Mouse (Mus musculus): ENCODE measurements around the gene Tsga10ip.

Tsga10ip gene

DNA sequence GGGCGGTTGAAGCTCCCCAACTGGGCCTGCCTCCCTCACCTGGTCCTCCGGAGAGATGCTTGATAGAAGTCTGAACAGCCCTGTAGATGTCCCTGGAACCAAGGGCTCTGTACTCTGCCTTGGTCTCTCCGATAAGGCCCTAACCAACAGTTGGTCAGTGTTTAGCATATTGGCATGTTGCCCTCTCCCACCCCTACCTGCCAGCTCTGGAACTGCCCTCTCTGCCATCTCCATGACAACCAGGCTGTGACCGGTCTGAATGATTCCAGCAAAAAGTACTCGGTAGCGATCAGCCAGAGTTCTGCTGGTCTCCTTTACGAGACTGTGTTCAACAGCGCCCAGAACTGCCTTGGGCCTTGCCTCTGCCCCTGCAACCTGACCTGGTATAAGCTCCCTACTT, at the start of gene Tsga10ip:
Tsga10ip (minus strand) TSS at position 234 of the 400 bp plus-strand sequence.
- no peak for DNase-seq (ENCODE audit: low spot score in 2 of 2)

DNA sequence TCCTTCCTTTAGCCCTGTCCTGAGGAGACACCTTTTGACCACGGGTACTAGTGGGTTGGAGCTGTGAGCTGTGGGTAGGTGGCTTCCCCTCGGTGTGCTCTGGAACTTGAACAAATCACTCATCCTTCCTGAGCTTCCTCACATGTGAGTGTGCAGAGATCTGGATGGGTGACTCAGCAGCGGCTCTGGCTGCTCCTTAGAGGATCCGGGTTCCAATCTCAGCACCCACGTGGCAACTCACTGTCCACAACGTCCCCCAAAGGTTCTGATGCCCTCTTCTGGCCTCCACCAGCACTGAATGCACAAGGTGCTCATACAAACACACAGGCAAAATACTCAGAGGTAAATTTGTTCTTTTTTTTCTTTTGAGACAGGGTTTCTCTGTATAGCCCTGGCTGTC, 49.4 kb upstream of the Tsga10ip start:
- DNase-seq (ENCODE audit: low spot score in 2 of 2): no peak

DNA sequence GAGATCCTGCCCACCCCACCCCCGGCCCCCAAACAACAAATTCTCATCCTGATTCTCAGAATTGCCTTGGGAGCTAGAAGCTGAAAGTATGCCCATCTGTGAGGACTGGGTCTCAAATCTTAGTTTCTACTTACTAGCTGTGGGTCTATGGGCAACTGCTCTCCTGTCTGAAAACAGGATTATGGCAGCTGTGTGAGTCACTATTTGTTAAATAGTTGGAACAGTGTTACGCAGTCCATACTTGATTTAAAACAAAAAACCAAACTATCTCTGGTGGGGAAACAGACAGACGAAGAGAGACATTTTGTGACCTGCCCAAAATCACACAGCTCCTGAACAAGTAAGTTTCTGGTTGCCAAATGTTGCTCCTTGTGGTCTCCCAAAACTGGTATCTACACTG, 47.3 kb upstream of the Tsga10ip start:
- DNase-seq (ENCODE audit: low spot score in 2 of 2): no peak

DNA sequence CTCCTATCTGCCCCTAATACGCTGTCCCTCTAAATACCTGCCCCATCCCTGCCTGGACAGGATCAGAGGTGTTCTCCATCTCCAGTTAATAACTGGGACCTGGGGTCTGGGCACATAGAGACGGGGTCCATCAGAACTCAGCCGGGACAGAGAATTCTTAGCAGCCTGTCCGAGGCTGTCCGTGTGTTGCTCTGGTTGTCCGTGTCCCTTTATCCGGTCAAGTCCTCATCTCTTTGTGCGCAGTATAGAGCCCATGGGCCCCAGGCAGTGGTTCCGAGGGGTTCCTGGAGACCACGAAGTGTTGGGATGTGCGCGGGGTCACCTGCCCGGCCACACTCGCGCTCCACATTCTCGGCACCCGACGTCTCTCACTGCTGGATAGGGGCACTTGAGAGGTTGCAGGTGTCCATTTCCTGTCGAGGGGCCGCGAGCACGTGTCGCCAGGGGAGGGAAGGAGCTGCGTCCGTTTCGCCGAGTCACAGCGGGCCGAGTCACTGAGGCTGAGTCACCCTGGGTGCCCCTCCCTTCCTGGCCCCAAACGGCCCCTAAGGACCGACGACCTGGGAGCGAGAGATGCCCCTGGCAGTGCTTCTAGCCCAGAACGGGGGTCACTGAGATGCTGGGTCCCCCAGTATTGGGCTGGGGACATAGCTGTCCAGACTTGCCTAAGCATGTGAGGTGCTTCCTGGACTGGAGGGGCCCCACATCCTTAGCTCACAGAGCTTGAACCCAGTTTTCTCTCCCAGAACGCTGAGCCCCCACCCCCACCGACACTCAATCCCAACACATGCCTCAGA, 46.2 kb upstream of the Tsga10ip start:
- no peak for DNase-seq (ENCODE audit: low spot score in 2 of 2)

DNA sequence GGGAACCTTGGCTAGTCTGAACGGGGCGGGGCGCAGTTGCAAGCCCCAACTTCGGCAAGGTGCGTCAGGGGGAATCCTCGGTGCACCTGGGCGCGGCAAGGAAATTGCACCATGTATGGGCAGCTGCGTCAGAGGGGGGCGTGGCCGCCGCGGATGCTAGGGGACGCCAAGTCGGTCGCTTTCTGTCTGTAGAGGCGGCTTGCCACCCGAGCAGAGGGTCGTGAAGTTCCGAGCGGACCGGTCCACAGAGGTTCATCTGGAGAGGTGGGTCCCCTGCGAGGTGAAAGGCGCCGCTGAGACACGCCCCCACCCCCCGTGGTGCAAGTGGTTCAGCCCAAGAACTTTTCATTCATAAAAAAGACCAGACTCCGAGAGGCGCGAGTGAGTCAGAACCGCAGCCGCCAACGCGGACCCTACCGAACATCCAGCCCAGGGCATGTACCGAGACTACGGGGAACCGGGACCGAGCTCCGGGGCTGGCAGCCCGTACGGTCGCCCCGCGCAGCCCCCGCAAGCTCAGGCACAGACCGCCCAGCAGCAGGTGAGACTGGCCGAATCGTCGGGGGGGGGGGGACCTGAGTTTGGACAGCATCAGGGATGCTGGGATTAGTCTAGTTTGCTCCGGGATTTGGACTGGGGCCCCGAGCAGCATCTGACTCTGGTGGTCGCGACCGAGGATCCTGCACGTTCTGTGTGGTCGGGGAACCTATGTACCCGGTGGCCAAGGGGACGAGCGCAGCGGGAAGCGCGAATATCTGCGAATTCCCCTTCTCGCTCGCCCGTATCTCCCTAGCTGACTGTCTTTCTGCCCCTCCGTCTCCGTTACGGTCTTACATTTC, 45.4 kb upstream of the Tsga10ip start, which contains the start of gene Fosl1:
Fosl1 (plus strand) TSS at position 33 of the 839 bp plus-strand sequence.
- peak in 1 of 2 experiments; percentile 66 for DNase-seq (ENCODE audit: low spot score in 2 of 2)

DNA sequence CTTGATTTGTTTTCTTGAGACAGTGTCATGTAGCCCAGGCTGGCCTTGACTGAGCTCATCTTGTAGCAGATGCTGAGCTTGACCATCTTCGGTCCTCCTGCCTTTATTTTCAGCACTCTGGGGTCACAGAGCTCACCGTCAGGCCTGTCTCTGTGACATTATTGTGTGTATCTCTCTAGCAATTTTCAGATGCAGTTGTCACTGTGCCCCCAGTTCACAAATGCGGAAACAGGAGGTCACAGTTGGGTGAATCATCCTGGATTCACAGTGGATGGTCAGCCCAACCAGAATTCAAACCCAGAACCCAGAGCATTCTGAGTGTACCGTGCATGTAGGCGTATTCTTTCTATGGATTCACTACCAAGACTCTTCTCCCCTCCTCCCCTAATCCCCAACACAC, 43.4 kb upstream of the Tsga10ip start:
- no peak for DNase-seq (ENCODE audit: low spot score in 2 of 2)

DNA sequence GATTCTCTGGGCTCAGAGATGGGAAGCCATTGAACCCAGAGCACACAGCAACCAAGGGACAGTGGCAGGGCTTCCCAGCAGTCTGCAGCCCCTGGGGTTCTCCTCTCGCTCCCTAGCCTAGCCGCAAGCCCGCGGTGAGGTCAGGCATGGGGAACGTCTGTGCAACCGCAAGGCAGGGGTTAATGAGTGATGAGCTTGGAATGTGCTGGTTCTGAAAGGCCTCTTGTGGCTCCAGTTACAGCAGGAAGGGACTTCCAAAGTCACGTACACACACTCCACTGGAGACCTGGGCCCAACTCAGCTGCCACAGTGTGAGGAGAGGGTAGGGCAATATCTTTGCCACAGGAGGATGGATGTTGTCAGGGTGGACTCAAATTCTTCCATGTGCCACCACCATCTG, 42.6 kb upstream of the Tsga10ip start:
- no peak for DNase-seq (ENCODE audit: low spot score in 2 of 2)

DNA sequence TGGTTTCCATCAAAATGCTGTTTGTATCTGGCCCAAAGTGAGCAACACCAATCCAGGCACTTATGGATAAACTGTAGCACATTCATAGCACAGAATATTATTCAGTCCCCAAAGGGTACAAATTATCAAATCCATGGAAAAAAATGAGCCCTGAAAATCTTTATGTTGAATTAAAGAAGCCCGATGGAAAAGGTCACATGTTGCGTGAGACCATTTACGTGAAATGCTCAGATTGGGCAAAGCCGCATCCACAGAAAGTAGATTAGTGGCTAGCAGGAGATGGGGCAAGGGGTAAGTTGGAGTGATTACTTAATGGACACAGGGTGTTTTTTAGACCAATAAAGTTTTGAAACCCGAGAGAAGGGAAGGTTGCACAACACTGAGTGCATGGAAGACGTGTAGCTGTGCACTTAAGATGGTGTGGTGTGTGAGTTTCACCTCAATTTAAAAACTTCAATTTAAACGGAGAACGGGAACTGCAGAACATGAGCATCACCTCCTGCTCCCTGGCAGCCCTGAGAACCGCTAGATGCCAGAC, 42.1 kb upstream of the Tsga10ip start:
- no peak for DNase-seq (ENCODE audit: low spot score in 2 of 2)

DNA sequence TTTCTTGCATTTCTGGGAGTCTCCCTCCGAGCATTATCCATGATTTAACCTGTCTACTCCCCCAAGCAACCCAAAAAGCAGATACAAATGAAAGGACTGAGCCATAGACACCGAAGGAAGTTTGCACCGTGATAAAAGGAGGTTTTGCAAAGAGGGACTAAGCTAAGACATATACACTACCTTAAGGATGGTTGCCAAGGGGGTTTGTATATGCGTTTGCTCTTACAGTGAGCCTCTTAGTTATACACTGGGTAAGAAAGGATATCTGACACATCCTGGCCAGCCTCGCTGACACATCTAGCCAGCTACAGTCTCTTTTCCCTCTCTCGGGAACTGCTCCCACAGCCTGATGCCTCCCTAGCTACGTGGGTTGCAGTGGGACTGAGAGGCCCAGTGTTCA, 31.6 kb upstream of the Tsga10ip start:
- no peak for DNase-seq (ENCODE audit: low spot score in 2 of 2)

DNA sequence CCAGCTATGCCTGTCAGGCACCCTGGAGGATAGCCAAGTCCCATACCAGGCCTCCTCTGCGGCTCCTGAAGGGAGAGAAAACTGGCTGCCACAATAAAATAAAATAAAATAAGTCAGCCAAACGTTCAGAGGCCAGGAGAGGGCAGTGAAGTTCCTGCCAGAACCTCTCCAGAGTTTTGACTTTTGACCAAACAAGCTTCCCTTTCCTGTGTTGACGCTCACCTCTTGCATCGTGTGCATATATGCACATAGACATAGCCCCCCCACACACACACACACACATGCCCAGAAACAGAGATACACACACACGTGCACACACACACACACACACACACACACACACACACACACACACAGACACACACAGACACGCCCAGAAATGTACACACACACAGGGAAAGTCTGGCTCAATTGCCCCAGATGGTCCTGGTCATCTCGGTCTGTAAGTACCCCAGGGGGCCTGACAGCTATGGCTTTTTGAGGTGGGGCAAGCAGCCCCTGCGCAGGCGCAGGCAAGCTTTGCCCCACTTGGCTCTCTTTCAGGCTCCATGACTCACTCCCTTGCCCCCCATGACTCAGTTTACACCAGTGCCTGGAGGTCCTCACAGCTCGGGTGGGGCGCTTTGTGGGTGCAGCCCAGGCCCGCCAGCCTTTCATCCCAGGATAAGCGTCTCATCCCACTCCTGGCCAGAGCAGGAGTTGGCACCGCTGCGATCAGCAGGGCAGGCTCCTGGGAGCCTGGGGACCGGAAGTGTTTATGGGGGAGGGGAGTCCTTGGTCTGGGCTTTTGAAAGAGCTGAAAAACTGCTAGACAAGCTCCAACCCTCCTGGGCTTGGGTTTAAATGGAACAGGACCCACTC, 30.9 kb upstream of the Tsga10ip start:
- DNase-seq (ENCODE audit: low spot score in 2 of 2): no peak

DNA sequence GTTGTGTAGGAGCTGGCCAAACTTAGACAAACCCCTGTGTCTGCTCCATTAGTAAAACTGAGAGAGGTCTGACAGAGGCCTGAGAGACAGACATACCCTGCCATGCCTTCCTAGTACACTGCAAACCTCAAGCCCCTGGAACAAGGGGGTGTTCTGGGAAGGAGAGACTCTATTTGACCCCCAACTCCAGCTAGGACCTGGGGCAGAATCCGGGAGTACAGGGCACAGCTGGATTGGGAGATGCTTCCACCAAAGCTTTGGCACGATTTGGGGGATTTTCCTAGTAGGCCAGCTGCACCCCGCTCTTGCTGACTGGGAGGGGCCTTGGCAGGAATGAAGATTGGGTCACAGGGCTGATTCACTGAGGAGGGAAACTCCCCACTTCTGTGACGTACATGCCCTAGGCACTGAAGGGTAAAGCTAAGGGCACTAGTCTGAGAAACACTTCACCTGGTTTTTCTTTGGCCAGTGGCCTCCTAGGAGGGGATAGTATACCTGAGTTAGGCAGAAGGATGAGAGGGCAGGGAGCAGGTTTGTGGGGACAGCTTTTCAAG, 29.7 kb upstream of the Tsga10ip start:
- DNase-seq (ENCODE audit: low spot score in 2 of 2): no peak

DNA sequence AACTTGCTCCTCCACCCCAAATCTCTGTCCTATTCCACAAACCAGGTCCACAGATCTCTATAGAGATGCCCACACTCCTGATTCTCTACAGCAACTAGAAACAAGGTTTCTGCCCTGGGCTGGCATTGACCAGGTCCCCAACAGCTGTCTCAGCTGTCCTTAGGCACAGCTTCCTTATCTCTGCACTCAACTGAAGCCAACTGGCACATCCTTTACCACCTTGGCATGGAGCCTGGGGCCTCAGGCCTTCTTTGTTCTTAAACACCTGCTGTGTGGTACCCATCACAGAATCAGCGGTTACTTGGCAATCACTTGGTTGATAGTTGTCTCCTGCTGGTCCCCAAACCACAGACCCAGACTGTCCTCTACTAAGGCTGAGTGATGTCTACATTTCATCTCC, 28.1 kb upstream of the Tsga10ip start:
- DNase-seq (ENCODE audit: low spot score in 2 of 2): no peak

DNA sequence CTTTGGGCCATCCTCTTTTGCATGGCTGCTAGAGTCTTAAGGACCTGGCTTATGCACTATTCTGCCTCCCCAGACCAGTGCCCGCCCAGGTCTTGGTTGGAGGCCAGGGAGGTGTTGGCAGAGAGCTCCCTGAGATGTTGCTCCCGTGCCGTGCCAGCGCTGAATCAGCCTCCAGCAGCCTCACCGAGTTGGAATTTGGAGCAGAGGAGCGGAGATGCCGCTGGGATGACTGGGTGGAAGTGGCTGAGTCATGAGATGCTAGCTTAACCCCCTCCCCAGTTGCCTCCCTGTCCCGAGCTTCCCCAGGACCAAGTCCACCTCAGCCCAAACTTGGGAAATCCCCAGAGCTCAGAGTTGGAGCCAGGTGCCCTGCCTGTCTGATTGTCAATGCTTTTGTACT, 27.5 kb upstream of the Tsga10ip start:
- no peak for DNase-seq (ENCODE audit: low spot score in 2 of 2)

DNA sequence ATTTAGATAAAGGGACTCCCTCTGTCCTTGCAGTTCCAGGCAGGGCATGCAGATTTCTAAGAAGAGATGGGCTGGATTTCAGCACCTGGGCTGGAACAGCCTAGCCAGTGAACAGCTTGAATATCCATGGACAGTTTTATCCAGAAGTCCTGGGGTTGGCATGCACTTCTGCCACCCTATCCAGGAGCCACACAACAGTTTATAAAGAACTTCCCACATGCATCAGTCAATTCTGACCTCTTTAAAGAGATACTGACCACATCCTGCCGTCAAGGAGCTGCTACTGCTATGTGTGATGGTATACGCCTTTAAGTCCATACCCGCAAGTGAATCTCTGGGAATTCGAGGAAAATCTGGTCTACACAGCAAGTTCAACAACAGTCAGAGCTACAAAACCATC, 26.9 kb upstream of the Tsga10ip start:
- no peak for DNase-seq (ENCODE audit: low spot score in 2 of 2)

DNA sequence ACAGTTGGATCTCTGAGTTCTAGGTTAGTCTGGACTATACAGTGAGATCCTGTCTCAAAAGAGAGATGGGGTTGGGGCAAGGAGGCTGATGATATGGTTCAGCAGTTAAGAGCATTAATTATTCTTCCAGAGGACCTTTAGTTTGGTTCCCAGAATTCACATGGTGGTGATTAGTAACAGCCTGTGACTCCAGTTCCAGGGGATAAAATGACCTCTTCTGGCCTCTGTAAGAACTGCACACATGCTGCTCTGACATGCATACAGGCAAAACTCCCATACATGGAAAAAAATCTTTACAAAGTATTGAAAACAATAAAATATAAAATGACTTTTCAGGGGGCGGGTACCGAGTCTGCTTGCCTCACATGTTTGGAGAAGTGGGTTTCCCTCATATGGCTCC, 25.8 kb upstream of the Tsga10ip start:
- DNase-seq (ENCODE audit: low spot score in 2 of 2): no peak

DNA sequence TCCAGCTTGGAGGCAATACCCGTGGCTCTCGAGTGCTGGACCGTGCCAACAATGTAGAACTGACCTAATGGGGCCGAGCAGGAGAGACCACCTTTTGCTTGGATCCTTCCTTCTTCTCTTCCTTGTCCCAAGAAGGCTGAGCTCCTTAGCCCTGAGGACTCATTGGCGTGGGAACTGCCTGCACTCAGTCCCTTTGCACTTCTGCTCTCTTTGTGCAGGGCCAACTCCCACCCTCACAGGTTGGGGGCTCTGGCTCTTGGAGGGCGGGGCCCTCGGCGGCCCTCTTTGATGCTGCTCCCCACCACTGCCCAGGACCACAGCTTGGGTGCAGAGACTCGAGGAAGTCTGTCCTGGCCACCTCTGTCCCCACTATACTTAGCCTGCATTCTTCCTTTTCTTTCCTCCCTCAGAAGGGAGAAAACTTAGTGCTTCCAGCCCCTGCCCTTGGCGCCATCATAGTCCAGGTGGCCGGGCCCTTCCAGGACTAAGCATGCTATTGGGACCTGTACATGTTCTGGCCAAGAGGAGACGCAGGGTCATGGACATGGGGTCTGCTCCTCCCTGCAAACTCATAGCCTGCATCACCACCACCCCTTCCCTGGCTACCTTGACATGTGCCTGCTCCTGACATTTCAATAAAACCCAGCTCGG, 24.4 kb upstream of the Tsga10ip start:
- DNase-seq (ENCODE audit: low spot score in 2 of 2): no peak

DNA sequence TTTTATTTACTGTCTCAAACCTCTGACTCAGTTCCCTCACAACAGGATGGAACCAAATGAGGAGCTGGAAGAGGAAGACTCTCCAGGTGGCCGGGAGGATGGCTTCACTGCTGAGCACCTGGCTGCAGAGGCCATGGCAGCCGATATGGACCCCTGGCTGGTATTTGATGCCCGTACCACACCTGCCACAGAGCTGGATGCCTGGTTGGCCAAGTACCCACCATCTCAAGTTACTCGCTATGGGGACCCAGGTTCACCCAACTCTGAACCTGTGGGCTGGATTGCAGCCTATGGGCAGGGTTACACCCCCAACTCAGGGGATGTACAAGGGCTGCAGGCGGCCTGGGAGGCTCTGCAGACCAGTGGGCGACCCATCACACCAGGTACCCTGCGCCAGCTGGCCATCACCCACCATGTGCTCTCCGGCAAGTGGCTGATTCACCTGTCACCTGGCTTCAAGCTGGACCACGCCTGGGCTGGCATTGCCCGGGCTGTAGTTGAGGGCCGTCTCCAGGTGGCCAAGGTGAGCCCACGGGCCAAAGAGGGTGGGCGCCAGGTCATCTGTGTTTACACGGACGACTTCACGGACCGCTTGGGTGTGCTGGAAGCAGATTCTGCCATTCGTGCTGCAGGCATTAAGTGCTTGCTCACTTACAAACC, 23.7 kb upstream of the Tsga10ip start:
- no peak for DNase-seq (ENCODE audit: low spot score in 2 of 2)

DNA sequence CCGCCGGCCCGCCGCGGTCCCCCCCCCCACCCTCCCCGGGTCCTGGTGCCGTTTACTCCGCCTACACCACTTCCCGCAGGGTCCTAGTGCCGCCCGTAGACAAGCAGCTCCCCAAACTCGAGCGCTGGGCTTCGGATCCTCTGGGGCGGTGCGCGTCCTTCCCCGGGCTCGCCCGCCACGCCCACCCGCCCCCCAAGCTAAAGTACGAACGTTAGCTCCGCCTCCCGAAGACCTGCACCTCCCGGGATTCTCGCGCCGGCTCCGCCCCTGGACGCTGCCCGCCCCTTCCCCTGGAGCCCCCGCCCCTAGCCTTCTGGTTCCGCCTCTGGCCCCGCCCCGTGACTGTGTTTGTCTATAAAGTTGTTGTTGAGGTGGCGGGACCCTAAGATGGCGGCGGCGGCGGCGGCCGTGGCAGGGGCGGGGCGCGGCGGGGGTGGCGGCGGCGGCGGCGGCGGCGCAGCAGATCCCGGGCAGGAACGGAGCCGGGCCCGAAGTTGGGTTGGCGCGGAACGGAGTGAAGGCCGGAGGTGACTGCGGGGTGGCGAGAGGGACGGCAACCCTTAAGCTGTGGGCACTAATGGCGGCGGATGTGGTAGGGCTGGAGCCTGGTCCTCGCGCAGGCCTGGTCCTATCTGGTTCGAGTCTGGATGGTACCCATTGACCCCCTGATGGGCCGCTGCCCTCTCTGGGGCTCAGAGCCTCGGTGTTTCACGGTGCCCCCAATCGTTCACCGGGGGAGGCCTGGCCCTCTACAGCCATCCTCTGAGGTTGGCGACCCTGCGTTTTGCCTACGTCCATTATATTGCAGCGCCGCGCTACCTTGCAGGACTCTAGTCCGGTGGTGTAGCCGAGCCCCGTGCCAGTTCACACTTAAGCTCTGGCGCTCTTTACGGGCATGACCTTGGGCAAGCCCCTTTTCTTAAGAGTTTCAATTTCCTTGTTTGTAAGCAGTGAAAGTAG, 22.7 kb upstream of the Tsga10ip start, which contains the start of the genes Drap1 and AI837181:
Drap1 (minus strand) TSS at position 198 of the 960 bp plus-strand sequence.
AI837181 (plus strand) TSS at position 363 of the 960 bp plus-strand sequence.
- peak; percentile 82 to 89 for DNase-seq (ENCODE audit: low spot score in 2 of 2)
